Mouse (Mus musculus): ENCODE results near the gene Gm11733. TPM values are rescaled to one million over a fixed set of nuclear protein-coding genes. Genes with fewer than 3 reads are reported as not detected.

Gene Gm11733
- polyA plus RNA-seq, 1 experiment from 2014 or later: 0.06 TPM

GRCm38 (mm10) chr11:117479746-117480145 lies 4.4 kb upstream of the Gm11733 start:
- Histone ChIP-seq H3K4me1 (peaks cover 83% of the 10 kb centered on the region), H3K36me3 (replicated peaks) (no peaks in the 10 kb centered on the region), H3K27ac (replicated peaks) (peak overlapping the region; percentile 92), H3K9me3 (peaks cover 7% of the 10 kb centered on the region; the same call in 1 of the 2 replicates), H3K4me3 (peak overlapping the region; percentile 21), H3K27me3 (replicated peaks; ENCODE audit: low read depth, poor library complexity, severe bottlenecking) (peaks cover 3% of the 10 kb centered on the region; the same call in 1 of the 2 replicates)
- DNase-seq (ENCODE audit: low spot score): peak; percentile 35
- 44% methylated on average over 12 of the region's 12 CpGs for WGBS

- H3K27ac ChIP-seq (replicated peaks): peak overlapping the region; percentile 85
- 8% methylated on average over 11 of the region's 11 CpGs for WGBS
- peaks cover 78% of the 10 kb centered on the region for H3K4me1 ChIP-seq
- peak; percentile 29 for DNase-seq (ENCODE audit: low spot score)
- H3K4me3 ChIP-seq: peak overlapping the region; percentile 49
- H3K27me3 ChIP-seq (replicated peaks; ENCODE audit: low read depth, poor library complexity, severe bottlenecking): peaks cover 5% of the 10 kb centered on the region; the same call in 1 of the 2 replicates
- no peaks in the 10 kb centered on the region for H3K36me3 ChIP-seq (replicated peaks)
- peaks cover 7% of the 10 kb centered on the region; the same call in 1 of the 2 replicates for H3K9me3 ChIP-seq
These were observed 1.9 kb upstream of the Gm11733 start for GRCm38 (mm10) chr11:117482300-117482676.

GRCm38 (mm10) chr11:117482677-117483511 lies 1.3 kb upstream of the Gm11733 start:
- 0 out of 2 replicates have a peak, but pooled peaks cover under 1% of the 10 kb centered on the region for H3K9me3 ChIP-seq
- peaks cover 78% of the 10 kb centered on the region for H3K4me1 ChIP-seq
- no peaks in the 10 kb centered on the region for H3K36me3 ChIP-seq (replicated peaks)
- peak overlapping the region; percentile 85 for H3K27ac ChIP-seq (replicated peaks)
- H3K4me3 ChIP-seq: peak overlapping the region; percentile 49
- H3K27me3 ChIP-seq (replicated peaks; ENCODE audit: low read depth, poor library complexity, severe bottlenecking): peaks cover 5% of the 10 kb centered on the region; the same call in 1 of the 2 replicates
- peak; percentile 79 for DNase-seq (ENCODE audit: low spot score)
- 4% methylated on average over 25 of the region's 26 CpGs for WGBS

GRCm38 (mm10) chr11:117491408-117492208 lies 7.4 kb downstream of the Gm11733 start:
- H3K4me1 ChIP-seq: peaks cover 42% of the 10 kb centered on the region

GRCm38 (mm10) chr11:117492209-117492505 lies 8.0 kb downstream of the Gm11733 start:
- Histone ChIP-seq H3K4me1 (peaks cover 47% of the 10 kb centered on the region), H3K4me3 (peak overlapping the region; percentile 27; the same call in 1 of the 2 replicates), H3K9me3 (peaks cover 6% of the 10 kb centered on the region; the same call in 1 of the 2 replicates), H3K27me3 (replicated peaks; ENCODE audit: low read depth, poor library complexity, severe bottlenecking) (peaks cover 13% of the 10 kb centered on the region; the same call in 1 of the 2 replicates), H3K36me3 (replicated peaks) (no peaks in the 10 kb centered on the region), H3K27ac (replicated peaks) (peak overlapping the region; percentile 86)
- peak; percentile 45 for DNase-seq (ENCODE audit: low spot score)
- WGBS: 2% methylated on average over 1 of the region's 1 CpGs

More at GRCm38 (mm10) chr11:117491408-117492208, 7.4 kb downstream of the Gm11733 start:
- Histone ChIP-seq H3K36me3 (replicated peaks) (no peaks in the 10 kb centered on the region), H3K27ac (replicated peaks) (peak overlapping the region; percentile 86), H3K4me3 (peak overlapping the region; percentile 27; the same call in 1 of the 2 replicates), H3K27me3 (replicated peaks; ENCODE audit: low read depth, poor library complexity, severe bottlenecking) (peaks cover 13% of the 10 kb centered on the region; the same call in 1 of the 2 replicates), H3K9me3 (peaks cover 6% of the 10 kb centered on the region; the same call in 1 of the 2 replicates)
- DNase-seq (ENCODE audit: low spot score): peak; percentile 30
- WGBS: 56% methylated on average over 17 of the region's 17 CpGs

- WGBS: 42% methylated on average over 4 of the region's 4 CpGs
- DNase-seq (ENCODE audit: low spot score): no peak
These were observed 12.6 kb downstream of the Gm11733 start for GRCm38 (mm10) chr11:117496812-117497211.

GRCm38 (mm10) chr11:117497256-117498136 lies 13.3 kb downstream of the Gm11733 start:
- WGBS: 20% methylated on average over 16 of the region's 16 CpGs
- Histone ChIP-seq H3K27ac (replicated peaks) (peak overlapping the region; percentile 92), H3K4me1 (peaks cover 53% of the 10 kb centered on the region), H3K4me3 (peak overlapping the region; percentile 44), H3K36me3 (replicated peaks) (no peaks in the 10 kb centered on the region), H3K27me3 (replicated peaks; ENCODE audit: low read depth, poor library complexity, severe bottlenecking) (peaks cover 13% of the 10 kb centered on the region; the same call in 1 of the 2 replicates), H3K9me3 (peaks cover 4% of the 10 kb centered on the region; the same call in 1 of the 2 replicates)
- peak; percentile 86 for DNase-seq (ENCODE audit: low spot score)

More at GRCm38 (mm10) chr11:117496812-117497211, 12.6 kb downstream of the Gm11733 start:
- H3K4me1 ChIP-seq: peaks cover 60% of the 10 kb centered on the region
- peak overlapping the region; percentile 92 for H3K27ac ChIP-seq (replicated peaks)
- H3K36me3 ChIP-seq (replicated peaks): no peaks in the 10 kb centered on the region
- H3K4me3 ChIP-seq: peak overlapping the region; percentile 44; the same call in 1 of the 2 replicates
- H3K9me3 ChIP-seq: peaks cover 4% of the 10 kb centered on the region; the same call in 1 of the 2 replicates
- peaks cover 13% of the 10 kb centered on the region; the same call in 1 of the 2 replicates for H3K27me3 ChIP-seq (replicated peaks; ENCODE audit: low read depth, poor library complexity, severe bottlenecking)

- Histone ChIP-seq H3K27ac (replicated peaks) (peak overlapping the region; percentile 92), H3K27me3 (replicated peaks; ENCODE audit: low read depth, poor library complexity, severe bottlenecking) (peaks cover 13% of the 10 kb centered on the region; the same call in 1 of the 2 replicates), H3K36me3 (replicated peaks) (no peaks in the 10 kb centered on the region), H3K4me1 (peaks cover 46% of the 10 kb centered on the region), H3K9me3 (peaks cover 4% of the 10 kb centered on the region; the same call in 1 of the 2 replicates), H3K4me3 (peak overlapping the region; percentile 44)
- DNase-seq (ENCODE audit: low spot score): no peak
- 72% methylated on average over 1 of the region's 1 CpGs for WGBS
These were observed 14.0 kb downstream of the Gm11733 start for GRCm38 (mm10) chr11:117498137-117498511.

- Histone ChIP-seq H3K4me3 (no peak overlapping the region), H3K4me1 (peaks cover 9% of the 10 kb centered on the region), H3K9me3 (0 out of 2 replicates have a peak, but pooled peaks cover 5% of the 10 kb centered on the region), H3K36me3 (replicated peaks) (no peaks in the 10 kb centered on the region), H3K27me3 (replicated peaks; ENCODE audit: low read depth, poor library complexity, severe bottlenecking) (no peaks in the 10 kb centered on the region), H3K27ac (replicated peaks) (no peak overlapping the region)
- DNase-seq (ENCODE audit: low spot score): no peak
- WGBS: 93% methylated on average over 4 of the region's 4 CpGs
These were observed 24.8 kb downstream of the Gm11733 start for GRCm38 (mm10) chr11:117508972-117509371.

- DNase-seq (ENCODE audit: low spot score): no peak
- 80% methylated on average over 10 of the region's 10 CpGs for WGBS
- Histone ChIP-seq H3K27me3 (replicated peaks; ENCODE audit: low read depth, poor library complexity, severe bottlenecking) (no peaks in the 10 kb centered on the region), H3K4me1 (peaks cover 14% of the 10 kb centered on the region; the same call in 1 of the 2 replicates), H3K27ac (replicated peaks) (no peak overlapping the region), H3K9me3 (peaks cover 5% of the 10 kb centered on the region; the same call in 1 of the 2 replicates), H3K36me3 (replicated peaks) (no peaks in the 10 kb centered on the region), H3K4me3 (no peak overlapping the region)
These were observed 31.7 kb downstream of the Gm11733 start for GRCm38 (mm10) chr11:117515718-117516421.

GRCm38 (mm10) chr11:117516422-117516796 lies 32.2 kb downstream of the Gm11733 start:
- Histone ChIP-seq H3K36me3 (replicated peaks) (no peaks in the 10 kb centered on the region), H3K9me3 (peaks cover 5% of the 10 kb centered on the region; the same call in 1 of the 2 replicates), H3K4me1 (peaks cover 15% of the 10 kb centered on the region; the same call in 1 of the 2 replicates), H3K27me3 (replicated peaks; ENCODE audit: low read depth, poor library complexity, severe bottlenecking) (no peaks in the 10 kb centered on the region), H3K27ac (replicated peaks) (no peak overlapping the region), H3K4me3 (no peak overlapping the region)
- no peak for DNase-seq (ENCODE audit: low spot score)
- WGBS: 91% methylated on average over 3 of the region's 3 CpGs
